7 mouse cellular contexts compared by ENCODE assay signal in the genomic region with DNA sequence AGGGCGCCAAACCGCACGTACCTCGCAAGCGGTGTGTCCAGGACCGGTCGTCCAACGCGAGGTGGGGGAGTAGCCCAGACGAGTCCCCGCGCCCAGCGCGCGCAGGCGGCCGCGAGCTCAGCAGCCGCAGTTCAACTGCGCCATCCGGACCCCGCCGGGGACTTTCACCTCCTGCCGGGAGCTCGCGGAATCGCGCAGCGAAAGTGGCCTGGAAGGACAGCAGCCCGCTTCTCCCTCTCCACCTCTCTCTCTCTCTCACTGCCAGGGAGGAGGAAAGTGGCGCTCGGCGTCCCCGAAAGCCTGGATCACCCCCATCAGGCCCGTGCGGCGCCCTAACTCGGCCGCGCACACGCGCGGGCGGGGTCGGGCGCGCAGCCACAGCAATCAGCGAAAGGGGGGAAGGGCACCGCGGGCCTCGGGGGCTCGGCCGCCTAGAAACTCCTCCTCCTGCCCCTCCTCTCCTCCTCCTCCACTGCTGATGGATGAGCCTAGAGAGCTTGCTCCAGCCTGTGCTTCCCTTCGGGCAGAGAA. TPM values are rescaled to one million over a fixed set of nuclear protein-coding genes. Genes with fewer than 3 reads are reported as not detected.
A peak's percentile ranks its signal among the peaks of the same experiment; 100 is the strongest.
DNase-seq lines count a peak whose midpoint lies in the region; ATAC-seq lines count a peak whose summit lies in the region.

Gene Tgfbr3, minus strand, starts transcription at position 396 of the 531 bp plus-strand sequence.

- peak within 1 kb of the TSS; percentile 91 for H3K27ac ChIP-seq in intestine, embryonic 16.5 days (ENCODE audit: low read length)
- peak within 1 kb of the TSS; percentile 93 for H3K27ac ChIP-seq in limb, embryonic 10.5 days
- peak within 1 kb of the TSS; percentile 50; the same call in 1 of the 2 replicates for H3K27ac ChIP-seq in midbrain, embryonic 11.5 days (ENCODE audit: low read depth, low read length)

- peak; percentile 95 for DNase-seq in adrenal gland, postnatal 14 days
- peak; percentile 91 for DNase-seq in embryo, embryonic 11 days
- DNase-seq in gonadal fat pad, adult 2 months (ENCODE audit: low read depth), result no peak
- DNase-seq in limb, embryonic 10.5 days (ENCODE audit: low spot score), result peak; percentile 88
- no peak for DNase-seq in midbrain, embryonic 11.5 days (ENCODE audit: low spot score, missing footprints)
- DNase-seq in spleen, adult 12 weeks (ENCODE audit: low spot score), result peak; percentile 41

- peak within 1 kb of the TSS; percentile 89 for H3K4me3 ChIP-seq in intestine, embryonic 16.5 days (ENCODE audit: low read length)
- peak within 1 kb of the TSS; percentile 78 for H3K4me3 ChIP-seq in limb, embryonic 10.5 days
- H3K4me3 ChIP-seq in midbrain, embryonic 11.5 days (ENCODE audit: low read depth, low read length), result peak within 1 kb of the TSS; percentile 72

- no peaks in the 10 kb centered on the region for H3K36me3 ChIP-seq in intestine, embryonic 16.5 days (ENCODE audit: control insufficient read depth, insufficient read depth, low read length)
- H3K36me3 ChIP-seq in limb, embryonic 10.5 days, result no peaks in the 10 kb centered on the region
- H3K36me3 ChIP-seq in midbrain, embryonic 11.5 days (ENCODE audit: control insufficient read depth, insufficient read depth, low read length), result no peaks in the 10 kb centered on the region

- peak; percentile 94 for ATAC-seq in intestine, embryonic 16.5 days
- peak; percentile 94 for ATAC-seq in midbrain, embryonic 11.5 days (ENCODE audit: low FRiP score)

- peak within 1 kb of the TSS; percentile 91 for H3K9ac ChIP-seq in intestine, embryonic 16.5 days (ENCODE audit: low read depth, low read length)
- H3K9ac ChIP-seq in midbrain, embryonic 11.5 days (ENCODE audit: low read length), result peak within 1 kb of the TSS; percentile 77

- under 1% methylated on average over 51 of the region's 54 CpGs for WGBS in intestine, embryonic 16.5 days
- under 1% methylated on average over 54 of the region's 54 CpGs for WGBS in limb, embryonic 10.5 days
- WGBS in midbrain, embryonic 11.5 days, result under 1% methylated on average over 52 of the region's 54 CpGs

- no peaks in the 10 kb centered on the region for H3K27me3 ChIP-seq in intestine, embryonic 16.5 days (replicated peaks; ENCODE audit: control insufficient read depth, insufficient read depth, low read length)
- H3K27me3 ChIP-seq in limb, embryonic 10.5 days (ENCODE audit: low read depth, poor library complexity, severe bottlenecking), result peaks cover 23% of the 10 kb centered on the region
- peaks cover 15% of the 10 kb centered on the region for H3K27me3 ChIP-seq in midbrain, embryonic 11.5 days (ENCODE audit: control insufficient read depth, insufficient read depth, low read length)

- no peaks in the 10 kb centered on the region for H3K4me1 ChIP-seq in intestine, embryonic 16.5 days (ENCODE audit: control insufficient read depth, insufficient read depth, low read length)
- H3K4me1 ChIP-seq in limb, embryonic 10.5 days, result peaks cover 37% of the 10 kb centered on the region
- peaks cover 3% of the 10 kb centered on the region; the same call in 1 of the 2 replicates for H3K4me1 ChIP-seq in midbrain, embryonic 11.5 days (ENCODE audit: control insufficient read depth, insufficient read depth, low read length)

- H3K4me2 ChIP-seq in intestine, embryonic 16.5 days (ENCODE audit: low read depth, low read length), result peak within 1 kb of the TSS; percentile 94
- peak within 1 kb of the TSS; percentile 100 for H3K4me2 ChIP-seq in midbrain, embryonic 11.5 days

- no peaks in the 10 kb centered on the region for H3K9me3 ChIP-seq in intestine, embryonic 16.5 days (ENCODE audit: control insufficient read depth, low read length)
- no peaks in the 10 kb centered on the region for H3K9me3 ChIP-seq in limb, embryonic 10.5 days (replicated peaks)
- no peaks in the 10 kb centered on the region for H3K9me3 ChIP-seq in midbrain, embryonic 11.5 days (ENCODE audit: control insufficient read depth, low read length)

RNA-seq across cellular contexts. Expression of gene Tgfbr3, which starts in this region (rescaled TPM):
- total RNA-seq in adrenal gland, postnatal 14 days (2021), result 144 and 161 TPM in 2 replicates
- polyA plus RNA-seq in gonadal fat pad, adult 2 months (2012; rRNA removed), result 27.1 and 37.0 TPM in 2 replicates
- 14.6 and 14.9 TPM in 2 replicates for polyA plus RNA-seq in intestine, embryonic 16.5 days (2015; fragmentation: Nextera tagmentation; extraction: Ambion mirVana)
- polyA plus RNA-seq in limb, embryonic 10.5 days (2016; fragmentation: Nextera tagmentation; extraction: Ambion mirVana), result 12.1 and 13.6 TPM in 2 replicates
- polyA plus RNA-seq in midbrain, embryonic 11.5 days (2014; fragmentation: Nextera tagmentation; extraction: Ambion mirVana), result 7.8 and 9.0 TPM in 2 replicates

Comparison
In these comparisons a context has a peak if more than half of its experiments do, and no peak if none do; other contexts are left out.
1. DNase-seq: peak in adrenal gland, postnatal 14 days (single experiment), embryo, embryonic 11 days (single experiment), limb, embryonic 10.5 days (single experiment) and spleen, adult 12 weeks (single experiment); none in gonadal fat pad, adult 2 months (single experiment) and midbrain, embryonic 11.5 days (single experiment).
2. Peak in every context shown above with its lines, with median percentiles within 50 percentile points of each other: H3K27ac ChIP-seq and H3K4me3 ChIP-seq.